Mouse (Mus musculus) heart, adult 10 weeks (tissue): ENCODE measurements around the gene Slc1a1. TPM values are rescaled to one million over a fixed set of nuclear protein-coding genes. Genes with fewer than 3 reads are reported as not detected.

ENCODE experiments used
- polyA plus RNA-seq: library from polyadenylated mRNA; stranded (reverse); fragments of 350-450 nt; fragmentation: Illumina TruSeq; extraction: RNeasy Lipid Tissue Mini Kit (QIAGEN cat#74804); gene quantifications from one replicate; pipeline ENCODE4 v1.2.3, GENCODE M21; 2014; ENCODE audit warnings: low read depth, low replicate concordance

The Slc1a1 gene
- 2.6 TPM for polyA plus RNA-seq

DNA sequence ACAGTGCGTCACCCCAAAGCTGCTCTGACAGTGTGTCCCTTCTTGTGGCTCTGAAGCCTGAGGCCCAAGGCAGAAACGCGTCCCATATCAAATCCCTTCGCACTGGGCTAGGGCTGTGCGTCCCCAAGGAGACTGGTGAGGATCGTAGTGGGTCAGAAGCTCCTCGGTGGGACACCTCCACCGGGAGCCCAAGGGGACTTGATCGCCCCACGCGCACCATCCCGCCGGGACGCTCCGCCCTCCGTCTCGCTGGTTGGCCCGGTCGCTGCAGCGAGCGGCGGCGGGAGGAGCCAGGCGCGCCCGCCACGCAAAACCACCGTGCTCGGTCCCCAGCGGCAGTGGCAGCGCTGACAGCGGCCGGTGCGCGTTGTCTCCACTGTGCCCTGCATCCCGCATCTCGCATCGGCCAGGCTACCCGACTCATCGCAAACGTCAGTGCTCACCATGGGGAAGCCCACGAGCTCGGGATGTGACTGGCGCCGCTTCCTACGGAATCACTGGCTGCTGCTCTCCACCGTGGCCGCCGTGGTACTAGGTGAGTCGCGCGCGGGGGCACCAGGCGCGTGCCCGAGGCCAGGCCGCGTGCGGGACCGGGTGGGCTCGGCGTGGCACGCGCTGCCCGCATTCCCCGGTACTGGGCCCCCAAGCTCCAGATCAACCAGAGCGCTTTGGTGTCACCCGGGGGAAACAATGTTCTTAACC lies at the start of gene Slc1a1:
Gene Slc1a1 (plus strand): TSS at position 252 of the 702 bp plus-strand sequence.

Other genes with a start within 250 kb of the Slc1a1 start
- gene Glis3, start 155.0 kb upstream of the Slc1a1 start, polyA plus RNA-seq = 0.31 TPM
- gene Plpp6, start 128.9 kb downstream of the Slc1a1 start, polyA plus RNA-seq = 7.7 TPM
- gene 4430402I18Rik, start 132.8 kb downstream of the Slc1a1 start, polyA plus RNA-seq = 24.0 TPM
- gene Cdc37l1, start 155.3 kb downstream of the Slc1a1 start, polyA plus RNA-seq = 68.6 TPM
- gene Ak3, start 212.9 kb downstream of the Slc1a1 start, polyA plus RNA-seq = 110 TPM